Comparison of ENCODE assay signal across 10 mouse cellular contexts in genomic region chr9:71614643-71615042, GRCm38 (mm10). TPM values are rescaled to one million over a fixed set of nuclear protein-coding genes. Genes with fewer than 3 reads are reported as not detected.
DNase-seq lines count a peak whose midpoint lies in the region; ATAC-seq lines count a peak whose summit lies in the region.
"Had no signal": no experiment of that assay in that cellular context is flagged by ENCODE, and none has a peak within 500 bp of the region (broad histone marks: within the 10 kb centered on the region; RNA-seq: fewer than 3 reads in every experiment).

No protein-coding gene starts in this region.

- DNase-seq in cerebellum, postnatal 10 days: peak; percentile 60 to 71
- no peak for DNase-seq in cerebellum, adult 18-20 months
- DNase-seq in left cerebral cortex, postnatal 14 days (ENCODE audit: low spot score in 2 of 2): peak; percentile 48 to 63
- DNase-seq in left cerebral cortex, adult 18-20 months (ENCODE audit: low spot score in 2 of 2): no peak
- peak; percentile 59 for DNase-seq in NIH3T3 (ENCODE audit: low read depth)
- DNase-seq in forelimb bud, embryonic 11.5 days (ENCODE audit: low read depth, low spot score): peak; percentile 53
- DNase-seq in retina, embryonic 14.5 days (ENCODE audit: low spot score): peak; percentile 51

- H3K36me3 ChIP-seq in hindbrain, embryonic 13.5 days: no peaks in the 10 kb centered on the region
- H3K36me3 ChIP-seq: hindbrain, embryonic 15.5 days had no signal

- H3K4me2 ChIP-seq in hindbrain, embryonic 13.5 days: no peak overlapping the region
- H3K4me2 ChIP-seq: hindbrain, embryonic 15.5 days had no signal

- no peak overlapping the region for H3K9ac ChIP-seq in hindbrain, embryonic 13.5 days
- H3K9ac ChIP-seq: hindbrain, embryonic 15.5 days had no signal

- no peaks in the 10 kb centered on the region for H3K4me1 ChIP-seq in hindbrain, embryonic 13.5 days (replicated peaks)

- no peak overlapping the region for H3K4me3 ChIP-seq in hindbrain, embryonic 13.5 days
- H3K4me3 ChIP-seq: hindbrain, embryonic 15.5 days; myocyte had no signal

- no peaks in the 10 kb centered on the region for H3K9me3 ChIP-seq in hindbrain, embryonic 13.5 days
- H3K9me3 ChIP-seq: hindbrain, embryonic 15.5 days had no signal

- intact Hi-C loops in left cerebral cortex, postnatal 14 days (cut with DNase I): no loop called here

- H3K27ac ChIP-seq in hindbrain, embryonic 13.5 days: no peak overlapping the region
- H3K27ac ChIP-seq: hindbrain, embryonic 15.5 days had no signal

- 35% methylated on average over 2 of the region's 2 CpGs for WGBS in hindbrain, embryonic 13.5 days

- no peak for ATAC-seq in hindbrain, embryonic 13.5 days (ENCODE audit: low FRiP score)

- no peaks in the 10 kb centered on the region for H3K27me3 ChIP-seq in hindbrain, embryonic 13.5 days
- H3K27me3 ChIP-seq: hindbrain, embryonic 15.5 days had no signal

RNA-seq across cellular contexts. Expression of gene Myzap, which starts 22.5 kb away (rescaled TPM):
- 1 to 10 TPM; 1.7 TPM for total RNA-seq in left cerebral cortex, postnatal 14 days (2021)
- 1 to 10 TPM; 1.7 to 2.3 TPM for total RNA-seq in left cerebral cortex, adult 18-20 months (2021)
- 3.2 and 3.7 TPM in 2 replicates for polyA plus RNA-seq in hindbrain, embryonic 13.5 days (2015; fragmentation: Nextera tagmentation; extraction: Ambion mirVana)

Comparison
In these comparisons a context has a peak if more than half of its experiments do, and no peak if none do; other contexts are left out.
1. DNase-seq: peak in cerebellum, postnatal 10 days (2 of 2), left cerebral cortex, postnatal 14 days (2 of 2), NIH3T3 (single experiment), forelimb bud, embryonic 11.5 days (single experiment) and retina, embryonic 14.5 days (single experiment); none in cerebellum, adult 18-20 months (0 of 2) and left cerebral cortex, adult 18-20 months (0 of 2).